Mouse (Mus musculus): ENCODE data around the gene Akt3. TPM values are rescaled to one million over a fixed set of nuclear protein-coding genes. Genes with fewer than 3 reads are reported as not detected.

Gene Akt3
- polyA plus RNA-seq, 1 experiment from 2014 or later: 1.7 TPM

DNA sequence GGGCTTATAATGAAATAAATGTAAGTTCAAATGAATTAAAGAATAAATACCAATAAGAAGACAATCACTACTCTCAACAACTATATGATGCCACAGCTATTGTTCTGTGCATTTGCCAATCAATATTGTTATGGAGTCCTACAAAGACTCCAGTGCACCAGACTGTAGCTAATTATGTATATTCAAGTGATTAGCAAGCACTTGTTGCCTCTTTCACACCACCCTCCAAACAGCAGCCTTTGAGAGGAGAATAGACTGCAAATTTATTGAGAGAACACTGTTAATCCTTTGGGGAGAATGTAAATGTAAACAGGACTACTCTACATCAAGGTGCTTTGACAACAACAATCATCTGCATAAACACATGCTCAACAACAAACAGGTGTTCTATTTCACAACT lies 86.7 kb downstream of the Akt3 start:
- H3K27me3 ChIP-seq (replicated peaks; ENCODE audit: control insufficient read depth, insufficient read depth, low read length): no peaks in the 10 kb centered on the region
- H3K36me3 ChIP-seq (ENCODE audit: control insufficient read depth, insufficient read depth): no peaks in the 10 kb centered on the region
- H3K9me3 ChIP-seq (ENCODE audit: control insufficient read depth): no peaks in the 10 kb centered on the region
- no peaks in the 10 kb centered on the region for H3K4me1 ChIP-seq (replicated peaks; ENCODE audit: control insufficient read depth, insufficient read depth, low read length)
- H3K9ac ChIP-seq (ENCODE audit: low read depth, low read length): no peak overlapping the region
- no peak overlapping the region for H3K4me3 ChIP-seq (ENCODE audit: low read depth, low read length)
- no peak for TF ChIP-seq CTCF (IDR thresholded peaks at IDR 0.05; ENCODE audit: low read depth)
- H3K27ac ChIP-seq (ENCODE audit: low read depth, low read length): no peak overlapping the region
- no peak overlapping the region for H3K4me2 ChIP-seq (replicated peaks; ENCODE audit: low read depth)
- no peak for ATAC-seq

DNA sequence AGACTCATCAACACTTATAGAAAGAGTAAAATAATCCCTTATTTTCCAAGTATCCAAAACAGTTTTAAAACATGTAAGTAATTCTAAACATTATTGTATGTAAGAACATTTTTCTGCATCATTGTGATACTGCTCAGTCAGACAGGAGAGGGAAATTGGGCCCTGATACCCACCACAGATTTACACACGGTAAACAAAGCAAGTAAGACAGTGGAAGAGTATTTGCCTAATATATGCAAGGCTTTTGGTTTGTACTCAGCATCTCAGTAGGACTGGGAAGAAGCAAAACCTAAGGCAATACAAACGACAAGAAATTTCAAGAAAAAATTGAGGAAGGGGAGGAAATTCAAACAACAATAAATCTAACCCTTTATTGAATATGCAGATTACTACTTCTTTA lies 92.2 kb downstream of the Akt3 start:
- Histone ChIP-seq H3K27me3 (replicated peaks; ENCODE audit: control insufficient read depth, insufficient read depth, low read length) (no peaks in the 10 kb centered on the region), H3K4me1 (replicated peaks; ENCODE audit: control insufficient read depth, insufficient read depth, low read length) (no peaks in the 10 kb centered on the region), H3K9me3 (ENCODE audit: control insufficient read depth) (no peaks in the 10 kb centered on the region), H3K27ac (ENCODE audit: low read depth, low read length) (no peak overlapping the region), H3K4me3 (ENCODE audit: low read depth, low read length) (no peak overlapping the region), H3K36me3 (ENCODE audit: control insufficient read depth, insufficient read depth) (no peaks in the 10 kb centered on the region), H3K4me2 (replicated peaks; ENCODE audit: low read depth) (no peak overlapping the region), H3K9ac (ENCODE audit: low read depth, low read length) (no peak overlapping the region)
- WGBS: 57% methylated on average over 2 of the region's 2 CpGs
- TF ChIP-seq CTCF (IDR thresholded peaks at IDR 0.05; ENCODE audit: low read depth): no peak
- no peak for ATAC-seq

DNA sequence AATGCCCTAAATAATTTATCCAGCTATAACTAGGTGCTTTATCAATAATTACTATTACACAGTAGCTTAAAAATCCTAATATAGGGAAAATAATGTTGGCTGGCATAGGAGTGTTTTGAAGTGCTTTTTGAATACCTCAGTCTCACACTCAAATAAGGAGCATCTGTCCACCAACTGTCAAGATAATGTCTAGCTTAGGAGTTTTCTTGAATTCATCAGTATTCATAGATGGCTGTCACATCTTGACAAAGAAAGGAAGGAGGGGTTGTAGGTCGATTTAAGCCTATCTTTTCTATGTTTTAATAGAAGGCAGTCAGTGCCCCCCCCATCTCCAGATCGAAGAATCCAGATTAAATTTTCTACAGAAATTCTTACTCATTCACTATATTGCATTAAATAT lies 92.7 kb downstream of the Akt3 start:
- H3K36me3 ChIP-seq (ENCODE audit: control insufficient read depth, insufficient read depth): no peaks in the 10 kb centered on the region
- no peaks in the 10 kb centered on the region for H3K27me3 ChIP-seq (replicated peaks; ENCODE audit: control insufficient read depth, insufficient read depth, low read length)
- H3K9ac ChIP-seq (ENCODE audit: low read depth, low read length): no peak overlapping the region
- no peak overlapping the region for H3K4me2 ChIP-seq (replicated peaks; ENCODE audit: low read depth)
- H3K27ac ChIP-seq (ENCODE audit: low read depth, low read length): no peak overlapping the region
- no peaks in the 10 kb centered on the region for H3K4me1 ChIP-seq (replicated peaks; ENCODE audit: control insufficient read depth, insufficient read depth, low read length)
- no peaks in the 10 kb centered on the region for H3K9me3 ChIP-seq (ENCODE audit: control insufficient read depth)
- WGBS: 78% methylated on average over 2 of the region's 2 CpGs
- no peak overlapping the region for H3K4me3 ChIP-seq (ENCODE audit: low read depth, low read length)
- ATAC-seq: no peak
- TF ChIP-seq CTCF (IDR thresholded peaks at IDR 0.05; ENCODE audit: low read depth): no peak

DNA sequence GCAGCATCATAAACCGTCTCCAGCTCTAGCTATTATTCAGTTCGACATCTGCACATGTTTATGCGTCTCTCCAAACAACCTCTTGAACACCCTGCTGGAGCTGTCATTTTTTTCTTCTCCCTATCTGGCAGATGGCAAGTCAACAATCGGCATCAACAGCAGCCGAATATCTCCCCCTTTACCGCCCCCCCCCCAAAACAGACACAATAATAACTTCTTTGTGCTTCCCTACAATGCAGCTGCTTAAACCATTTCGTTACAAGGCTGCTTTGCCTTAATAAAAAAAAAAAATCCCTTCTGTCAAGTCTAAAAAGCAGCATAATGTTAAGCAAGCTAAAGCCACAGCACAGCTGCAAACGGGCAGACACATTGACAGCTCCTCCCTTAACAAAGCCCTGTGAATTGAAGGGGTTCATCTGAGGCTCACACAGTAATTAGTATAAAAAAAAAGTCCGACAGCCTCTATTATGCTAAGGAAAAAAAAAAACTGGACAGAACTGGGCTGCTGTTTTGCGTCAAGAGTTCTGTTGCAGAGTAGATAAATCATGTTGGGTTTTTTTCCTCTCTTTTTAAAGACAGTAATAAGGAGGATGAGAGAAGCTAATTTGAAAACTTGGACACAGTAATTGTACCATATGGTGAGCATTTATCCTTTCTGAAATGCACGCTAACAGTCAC lies 107.5 kb downstream of the Akt3 start:
- Histone ChIP-seq H3K9ac (ENCODE audit: low read depth, low read length) (no peak overlapping the region), H3K27me3 (replicated peaks; ENCODE audit: control insufficient read depth, insufficient read depth, low read length) (no peaks in the 10 kb centered on the region), H3K36me3 (ENCODE audit: control insufficient read depth, insufficient read depth) (no peaks in the 10 kb centered on the region), H3K4me3 (ENCODE audit: low read depth, low read length) (no peak overlapping the region), H3K27ac (ENCODE audit: low read depth, low read length) (no peak overlapping the region), H3K4me1 (replicated peaks; ENCODE audit: control insufficient read depth, insufficient read depth, low read length) (no peaks in the 10 kb centered on the region), H3K9me3 (ENCODE audit: control insufficient read depth) (no peaks in the 10 kb centered on the region), H3K4me2 (replicated peaks; ENCODE audit: low read depth) (no peak overlapping the region)
- WGBS: 51% methylated on average over 11 of the region's 11 CpGs
- ATAC-seq: no peak
- TF ChIP-seq CTCF (IDR thresholded peaks at IDR 0.05; ENCODE audit: low read depth): no peak

DNA sequence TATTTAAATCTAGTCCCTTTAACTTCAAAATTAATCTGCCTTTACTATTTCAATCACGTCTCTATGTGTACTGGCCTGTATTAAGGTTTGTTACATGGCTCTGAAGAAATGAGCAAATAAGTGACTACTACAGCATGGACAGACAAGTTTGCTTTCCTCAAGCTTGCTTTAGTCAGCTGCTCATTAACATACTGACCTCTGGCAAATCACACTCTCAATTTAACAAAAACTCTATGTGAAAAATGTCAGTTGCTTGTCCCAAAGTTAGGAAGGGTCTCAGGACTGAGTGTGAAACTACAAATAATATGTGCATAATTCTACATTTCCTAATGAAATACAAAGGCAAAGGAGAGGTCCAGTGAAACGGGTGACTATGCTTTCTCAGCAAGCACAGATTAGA lies 109.3 kb downstream of the Akt3 start:
- H3K27me3 ChIP-seq (replicated peaks; ENCODE audit: control insufficient read depth, insufficient read depth, low read length): no peaks in the 10 kb centered on the region
- H3K36me3 ChIP-seq (ENCODE audit: control insufficient read depth, insufficient read depth): no peaks in the 10 kb centered on the region
- WGBS: 70% methylated on average over 2 of the region's 2 CpGs
- TF ChIP-seq CTCF (IDR thresholded peaks at IDR 0.05; ENCODE audit: low read depth): no peak
- no peak overlapping the region for H3K4me2 ChIP-seq (replicated peaks; ENCODE audit: low read depth)
- ATAC-seq: no peak
- no peaks in the 10 kb centered on the region for H3K9me3 ChIP-seq (ENCODE audit: control insufficient read depth)
- no peak overlapping the region for H3K27ac ChIP-seq (ENCODE audit: low read depth, low read length)
- no peaks in the 10 kb centered on the region for H3K4me1 ChIP-seq (replicated peaks; ENCODE audit: control insufficient read depth, insufficient read depth, low read length)
- no peak overlapping the region for H3K4me3 ChIP-seq (ENCODE audit: low read depth, low read length)
- H3K9ac ChIP-seq (ENCODE audit: low read depth, low read length): no peak overlapping the region

DNA sequence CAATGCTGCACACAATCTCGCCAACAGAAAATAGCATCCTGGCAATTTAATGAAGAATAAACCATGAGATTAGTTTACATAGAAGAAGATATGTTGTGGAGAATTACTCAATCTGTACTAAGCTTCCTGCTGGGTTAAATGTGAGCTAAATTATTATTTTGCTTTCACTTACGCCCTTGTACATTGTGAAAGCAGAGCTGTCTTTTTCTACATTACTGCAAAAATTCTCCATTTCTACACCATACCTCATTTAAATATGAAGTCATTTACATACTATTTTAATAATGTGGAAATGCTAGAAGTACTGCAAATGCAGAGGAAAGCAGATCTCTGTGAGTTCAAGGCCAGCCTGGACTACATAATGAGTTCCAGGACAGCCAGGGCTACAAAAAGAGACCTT lies 116.5 kb downstream of the Akt3 start:
- H3K36me3 ChIP-seq (ENCODE audit: control insufficient read depth, insufficient read depth): no peaks in the 10 kb centered on the region
- no peaks in the 10 kb centered on the region for H3K27me3 ChIP-seq (replicated peaks; ENCODE audit: control insufficient read depth, insufficient read depth, low read length)
- no peak overlapping the region for H3K27ac ChIP-seq (ENCODE audit: low read depth, low read length)
- H3K9ac ChIP-seq (ENCODE audit: low read depth, low read length): no peak overlapping the region
- no peak overlapping the region for H3K4me2 ChIP-seq (replicated peaks; ENCODE audit: low read depth)
- WGBS: 88% methylated on average over 2 of the region's 2 CpGs
- H3K4me1 ChIP-seq (replicated peaks; ENCODE audit: control insufficient read depth, insufficient read depth, low read length): no peaks in the 10 kb centered on the region
- H3K9me3 ChIP-seq (ENCODE audit: control insufficient read depth): no peaks in the 10 kb centered on the region
- no peak overlapping the region for H3K4me3 ChIP-seq (ENCODE audit: low read depth, low read length)
- ATAC-seq: no peak
- TF ChIP-seq CTCF (IDR thresholded peaks at IDR 0.05; ENCODE audit: low read depth): no peak

DNA sequence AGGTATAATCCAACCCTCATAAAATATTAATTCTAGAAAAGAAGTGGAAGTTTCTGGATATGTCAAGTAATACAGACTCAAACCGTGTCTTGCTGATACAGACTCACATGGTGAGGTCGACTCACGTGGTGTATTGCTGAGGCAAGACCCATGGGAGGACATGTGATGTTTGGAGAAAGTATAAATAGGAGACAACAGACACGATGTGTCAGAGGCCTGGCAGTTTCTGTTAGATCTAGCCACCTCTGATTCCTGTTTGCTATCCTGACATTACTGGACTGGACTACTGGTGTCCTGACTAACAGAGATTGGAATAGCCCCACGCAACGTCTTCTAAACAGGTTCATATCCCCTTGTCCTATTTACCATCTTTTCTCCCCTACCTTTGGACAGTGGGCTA lies 118.4 kb downstream of the Akt3 start:
- no peak for TF ChIP-seq CTCF (IDR thresholded peaks at IDR 0.05; ENCODE audit: low read depth)
- Histone ChIP-seq H3K4me3 (ENCODE audit: low read depth, low read length) (no peak overlapping the region), H3K27me3 (replicated peaks; ENCODE audit: control insufficient read depth, insufficient read depth, low read length) (no peaks in the 10 kb centered on the region), H3K27ac (ENCODE audit: low read depth, low read length) (no peak overlapping the region), H3K9me3 (ENCODE audit: control insufficient read depth) (no peaks in the 10 kb centered on the region), H3K4me2 (replicated peaks; ENCODE audit: low read depth) (no peak overlapping the region), H3K9ac (ENCODE audit: low read depth, low read length) (no peak overlapping the region), H3K4me1 (replicated peaks; ENCODE audit: control insufficient read depth, insufficient read depth, low read length) (no peaks in the 10 kb centered on the region), H3K36me3 (ENCODE audit: control insufficient read depth, insufficient read depth) (no peaks in the 10 kb centered on the region)
- WGBS: 76% methylated on average over 6 of the region's 6 CpGs
- ATAC-seq: no peak
